In the genomic region with DNA sequence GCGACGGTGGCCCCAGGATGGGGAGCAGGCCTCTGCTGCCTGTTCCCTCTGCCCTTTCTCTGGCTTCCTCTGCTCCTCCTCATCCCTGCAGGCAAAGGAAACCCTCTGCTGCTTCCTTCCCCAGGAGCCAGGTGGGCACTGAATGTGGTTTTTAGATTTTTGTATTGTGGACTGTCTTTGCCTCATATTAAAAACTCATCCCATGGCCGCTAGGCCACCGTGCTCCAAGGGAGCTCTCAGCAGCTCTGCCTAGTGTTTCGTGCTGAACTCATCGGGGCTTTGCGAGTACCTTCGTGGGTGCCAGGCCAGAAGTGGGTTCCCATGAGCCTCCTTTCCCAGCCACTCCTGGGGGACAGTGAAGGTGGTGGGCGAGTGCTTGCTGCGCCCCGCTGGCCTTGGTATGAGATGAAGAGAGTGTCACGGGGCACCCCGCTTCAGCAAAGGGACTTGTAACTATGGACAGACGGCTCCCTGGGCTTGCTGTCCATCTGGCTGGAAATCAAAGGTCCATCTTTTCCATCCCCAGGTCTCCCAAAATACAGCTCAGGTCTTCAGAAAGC, we compare ENCODE assay signal across 10 mouse cellular contexts. TPM values are rescaled to one million over a fixed set of nuclear protein-coding genes. Genes with fewer than 3 reads are reported as not detected.
A peak's percentile ranks its signal among the peaks of the same experiment; 100 is the strongest.
DNase-seq lines count a peak whose midpoint lies in the region; ATAC-seq and TF ChIP-seq lines count a peak whose summit lies in the region.
"Had no signal": no experiment of that assay in that cellular context is flagged by ENCODE, and none has a peak within 500 bp of the region (broad histone marks: within the 10 kb centered on the region; RNA-seq: fewer than 3 reads in every experiment).

No protein-coding gene starts in this region.

- no peak for ATAC-seq in heart, embryonic 12.5 days (ENCODE audit: insufficient number of reproducible peaks, low FRiP score)
- ATAC-seq in limb, embryonic 12.5 days (ENCODE audit: insufficient number of reproducible peaks, insufficient read depth, low FRiP score, low TSS enrichment, low read depth) = no peak
- no peak for ATAC-seq in intestine, postnatal 0 days
- ATAC-seq in activated CD4-positive, CD25-positive, alpha-beta regulatory T cell, adult 4 months = no peak
- ATAC-seq: liver, embryonic 12.5 days had no signal

- H3K27me3 ChIP-seq in heart, embryonic 12.5 days (replicated peaks) = no peaks in the 10 kb centered on the region
- no peaks in the 10 kb centered on the region for H3K27me3 ChIP-seq in limb, embryonic 12.5 days
- no peaks in the 10 kb centered on the region for H3K27me3 ChIP-seq in intestine, postnatal 0 days (replicated peaks; ENCODE audit: control insufficient read depth, insufficient read depth, low read length)
- H3K27me3 ChIP-seq: liver, embryonic 12.5 days had no signal

- H3K9ac ChIP-seq in heart, embryonic 12.5 days = no peak overlapping the region
- peak overlapping the region; percentile 47; the same call in 1 of the 2 replicates for H3K9ac ChIP-seq in limb, embryonic 12.5 days (replicated peaks)
- H3K9ac ChIP-seq in intestine, postnatal 0 days (ENCODE audit: low read depth, low read length) = no peak overlapping the region
- H3K9ac ChIP-seq: liver, embryonic 12.5 days had no signal

- peaks cover 31% of the 10 kb centered on the region for H3K4me1 ChIP-seq in heart, embryonic 12.5 days (replicated peaks)
- peaks cover 51% of the 10 kb centered on the region for H3K4me1 ChIP-seq in limb, embryonic 12.5 days (replicated peaks)
- peaks cover 5% of the 10 kb centered on the region; the same call in 1 of the 2 replicates for H3K4me1 ChIP-seq in intestine, postnatal 0 days (replicated peaks; ENCODE audit: control insufficient read depth, insufficient read depth, low read length)

- H3K4me2 ChIP-seq in heart, embryonic 12.5 days = no peak overlapping the region
- no peak overlapping the region for H3K4me2 ChIP-seq in limb, embryonic 12.5 days
- no peak overlapping the region for H3K4me2 ChIP-seq in intestine, postnatal 0 days (replicated peaks; ENCODE audit: low read depth)
- H3K4me2 ChIP-seq: liver, embryonic 12.5 days had no signal

- H3K9me3 ChIP-seq in heart, embryonic 12.5 days (replicated peaks) = no peaks in the 10 kb centered on the region
- H3K9me3 ChIP-seq in limb, embryonic 12.5 days = no peaks in the 10 kb centered on the region
- no peaks in the 10 kb centered on the region for H3K9me3 ChIP-seq in intestine, postnatal 0 days (ENCODE audit: control insufficient read depth)

- no peak overlapping the region for H3K4me3 ChIP-seq in heart, embryonic 12.5 days
- H3K4me3 ChIP-seq in limb, embryonic 12.5 days (replicated peaks) = no peak overlapping the region
- no peak overlapping the region for H3K4me3 ChIP-seq in intestine, postnatal 0 days (ENCODE audit: low read depth, low read length)
- H3K4me3 ChIP-seq: liver, embryonic 12.5 days had no signal

- H3K36me3 ChIP-seq in heart, embryonic 12.5 days = peaks cover 63% of the 10 kb centered on the region
- peaks cover 60% of the 10 kb centered on the region for H3K36me3 ChIP-seq in limb, embryonic 12.5 days
- H3K36me3 ChIP-seq in intestine, postnatal 0 days (ENCODE audit: control insufficient read depth, insufficient read depth) = peaks cover 58% of the 10 kb centered on the region

- 88% methylated on average over 14 of the region's 14 CpGs for WGBS in heart, embryonic 12.5 days
- 89% methylated on average over 14 of the region's 14 CpGs for WGBS in limb, embryonic 12.5 days
- WGBS in intestine, postnatal 0 days = 92% methylated on average over 14 of the region's 14 CpGs

- no peak for DNase-seq in heart, postnatal 14 days
- DNase-seq in brain, adult 2 months (ENCODE audit: low read depth, low spot score) = peak; percentile 63
- DNase-seq in cerebellum, postnatal 36 days = peak; percentile 23 to 46
- DNase-seq in kidney, adult 8-10 months = no peak
- DNase-seq: layer of hippocampus, adult 9-11 months had no signal

- no peak for TF ChIP-seq CTCF in intestine, postnatal 0 days (IDR thresholded peaks at IDR 0.05; ENCODE audit: low read depth)

- peak overlapping the region; percentile 90; the same call in 1 of the 2 replicates for H3K27ac ChIP-seq in heart, embryonic 12.5 days (ENCODE audit: poor library complexity, severe bottlenecking)
- peak overlapping the region; percentile 98 for H3K27ac ChIP-seq in limb, embryonic 12.5 days
- no peak overlapping the region for H3K27ac ChIP-seq in intestine, postnatal 0 days (ENCODE audit: low read depth, low read length)
- H3K27ac ChIP-seq: liver, embryonic 12.5 days had no signal

- intact Hi-C loops in heart, postnatal 14 days (cut with DNase I) = no loop called here

RNA-seq across cellular contexts. Expression of a gene that starts 18.1 kb away (rescaled TPM):
- polyA plus RNA-seq in heart, embryonic 12.5 days (2016; fragmentation: Nextera tagmentation; extraction: Ambion mirVana) = 23.1 and 25.2 TPM in 2 replicates
- 10 to 100 TPM; 17.4 to 18.7 TPM for total RNA-seq in heart, postnatal 14 days (2021)
- polyA plus RNA-seq in limb, embryonic 12.5 days (2016; fragmentation: Nextera tagmentation; extraction: Ambion mirVana) = 36.3 and 39.2 TPM in 2 replicates
- polyA plus RNA-seq in intestine, postnatal 0 days (2015; fragmentation: Nextera tagmentation; extraction: Ambion mirVana) = 19.0 and 21.5 TPM in 2 replicates
- 1 to 10 TPM; 2.1 to 2.5 TPM for polyA plus RNA-seq in activated CD4-positive, CD25-positive, alpha-beta regulatory T cell, adult 4 months (2017; shearing (Covaris generic))

RNA-seq across cellular contexts. Expression of a gene that starts 31.2 kb away (rescaled TPM):
- 87.7 and 90.9 TPM in 2 replicates for polyA plus RNA-seq in heart, embryonic 12.5 days (2016; fragmentation: Nextera tagmentation; extraction: Ambion mirVana)
- total RNA-seq in heart, postnatal 14 days (2021) = 10 to 100 TPM; 82.1 to 85.3 TPM
- 299 and 330 TPM in 2 replicates for polyA plus RNA-seq in limb, embryonic 12.5 days (2016; fragmentation: Nextera tagmentation; extraction: Ambion mirVana)
- polyA plus RNA-seq in intestine, postnatal 0 days (2015; fragmentation: Nextera tagmentation; extraction: Ambion mirVana) = 76.1 and 92.4 TPM in 2 replicates
- under 1 TPM; 0.56 to 0.97 TPM for polyA plus RNA-seq in activated CD4-positive, CD25-positive, alpha-beta regulatory T cell, adult 4 months (2017; shearing (Covaris generic))

RNA-seq across cellular contexts. Expression of a gene that starts 35.6 kb away (rescaled TPM):
- 87.5 and 91.9 TPM in 2 replicates for polyA plus RNA-seq in heart, embryonic 12.5 days (2016; fragmentation: Nextera tagmentation; extraction: Ambion mirVana)
- 10 to 100 TPM; 38.7 to 42.4 TPM for total RNA-seq in heart, postnatal 14 days (2021)
- 129 and 135 TPM in 2 replicates for polyA plus RNA-seq in limb, embryonic 12.5 days (2016; fragmentation: Nextera tagmentation; extraction: Ambion mirVana)
- 110 and 111 TPM in 2 replicates for polyA plus RNA-seq in intestine, postnatal 0 days (2015; fragmentation: Nextera tagmentation; extraction: Ambion mirVana)
- polyA plus RNA-seq in activated CD4-positive, CD25-positive, alpha-beta regulatory T cell, adult 4 months (2017; shearing (Covaris generic)) = 10 to 100 TPM; 72.7 to 82.3 TPM

RNA-seq across cellular contexts. Expression of a gene that starts 49.1 kb away (rescaled TPM):
- polyA plus RNA-seq in heart, embryonic 12.5 days (2016; fragmentation: Nextera tagmentation; extraction: Ambion mirVana) = 18.9 and 20.8 TPM in 2 replicates
- 10 to 100 TPM; 17.8 to 19.1 TPM for total RNA-seq in heart, postnatal 14 days (2021)
- 29.9 and 30.6 TPM in 2 replicates for polyA plus RNA-seq in limb, embryonic 12.5 days (2016; fragmentation: Nextera tagmentation; extraction: Ambion mirVana)
- polyA plus RNA-seq in intestine, postnatal 0 days (2015; fragmentation: Nextera tagmentation; extraction: Ambion mirVana) = 9.3 and 9.5 TPM in 2 replicates
- not detected for polyA plus RNA-seq in activated CD4-positive, CD25-positive, alpha-beta regulatory T cell, adult 4 months (2017; shearing (Covaris generic))

Comparison
In these comparisons a context has a peak if more than half of its experiments do, and no peak if none do; other contexts are left out.
1. DNase-seq: peak in brain, adult 2 months (single experiment) and cerebellum, postnatal 36 days (2 of 2); none in heart, postnatal 14 days (0 of 2) and kidney, adult 8-10 months (0 of 2).
2. RNA of a gene that starts 31.2 kb away (polyA plus RNA-seq): 299 to 330 TPM in limb, embryonic 12.5 days, 87.7 to 90.9 TPM in heart, embryonic 12.5 days and 76.1 to 92.4 TPM in intestine, postnatal 0 days; 0.56 to 0.97 TPM in activated CD4-positive, CD25-positive, alpha-beta regulatory T cell, adult 4 months; every median in the first group is over 10 times any median in the second.